Mouse (Mus musculus) bone marrow, adult 2 months (tissue): Measurements from ENCODE around the gene Rnf182. TPM values are rescaled to one million over a fixed set of nuclear protein-coding genes. Genes with fewer than 3 reads are reported as not detected.

ENCODE experiments used
- H3K27ac ChIP-seq: fragments of 200-500 bp; 2 replicates; pipeline ENCODE4 v1.5.1; 2012; ENCODE audit warnings: low read depth, mild to moderate bottlenecking, control low read depth, inconsistent platforms, low read length; ENCODE audit not compliant: control insufficient read depth, poor library complexity, insufficient read depth
- H3K4me1 ChIP-seq: fragments of 200-500 bp; 2 replicates; pipeline ENCODE4 v1.6.1; 2011; ENCODE audit warnings: low read length; ENCODE audit not compliant: control insufficient read depth, insufficient read depth
- H3K4me3 ChIP-seq: fragments of 200-500 bp; replicated peaks from 2 replicates; pipeline ENCODE3; 2011; ENCODE audit warnings: mild to moderate bottlenecking, low read depth, low read length, control low read depth; ENCODE audit not compliant: control insufficient read depth
- CTCF ChIP-seq: fragments of 200-500 bp; IDR thresholded peaks from 2 replicates; pipeline ENCODE4 v1.5.1; 2011; ENCODE audit warnings: low read length, control low read depth; ENCODE audit not compliant: control insufficient read depth, insufficient read depth
- POLR2A ChIP-seq: fragments of 200-500 bp; IDR thresholded peaks from 2 replicates; pipeline ENCODE4 v1.6.1; 2011; ENCODE audit warnings: low read depth, mild to moderate bottlenecking, control low read depth, low read length, borderline replicate concordance; ENCODE audit not compliant: control insufficient read depth
- whole genome bisulfite sequencing: fragments of 180-500 bp; shearing (Covaris S2); methylation state at CpG from one replicate; pipeline ENCODE4 v1.1.7; 2018; 5-methylcytosine and 5-hydroxymethylcytosine counted together
- polyA plus RNA-seq: library from polyadenylated mRNA; stranded (reverse); fragments of >200 nt; gene quantifications from 2 replicates; pipeline ENCODE4 v1.2.4, GENCODE M21; 2011; ENCODE audit warnings: low replicate concordance; ENCODE audit not compliant: missing spikeins, insufficient read depth, insufficient read length

Gene Rnf182
- 0.45 TPM in 1 of 2 replicates, not detected in the other for polyA plus RNA-seq

DNA sequence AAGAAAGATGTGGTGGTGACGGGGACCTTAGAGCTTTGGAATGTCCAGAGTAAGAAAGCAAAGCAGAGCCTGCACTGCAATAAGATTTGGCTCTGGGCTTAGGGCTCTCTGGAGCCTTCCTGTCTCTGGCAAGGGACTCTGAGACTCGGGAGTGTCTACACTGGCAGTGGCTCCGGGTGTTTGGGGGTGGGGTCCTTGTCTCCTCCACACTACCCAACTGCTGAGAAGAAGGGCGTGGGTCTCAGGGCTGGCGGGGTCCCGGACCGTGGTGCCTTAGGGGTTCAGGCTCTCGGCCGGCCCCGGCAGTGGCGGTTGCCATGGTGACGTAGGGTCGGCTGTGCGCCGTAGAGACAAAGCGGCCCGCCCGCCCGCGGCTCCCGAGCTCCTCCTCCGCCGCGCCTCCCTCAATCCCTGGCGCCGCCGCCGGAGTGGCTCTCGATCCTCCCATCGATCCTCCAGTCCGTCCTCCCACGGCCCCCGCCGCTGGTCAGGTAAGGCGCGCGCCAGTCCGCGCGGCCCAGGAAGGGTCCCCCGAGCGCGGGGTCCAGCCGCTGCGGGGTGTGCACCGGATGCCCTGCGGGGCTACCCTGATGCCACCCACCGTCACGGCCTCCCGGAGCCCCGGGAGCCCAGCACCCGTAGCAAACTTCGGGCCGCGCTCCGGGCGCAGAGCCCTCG is at the start of gene Rnf182:
Gene Rnf182 (plus strand): TSS at position 134 of the 678 bp plus-strand sequence.
- peaks cover 1% of the 10 kb centered on the region; the same call in 1 of the 2 replicates for H3K4me1 ChIP-seq
- TF ChIP-seq POLR2A (no peak), CTCF (no peak)
- H3K4me3 ChIP-seq, result no peak within 1 kb of the TSS
- under 1% methylated on average over 58 of the region's 58 CpGs for WGBS
- no peak within 1 kb of the TSS for H3K27ac ChIP-seq

DNA sequence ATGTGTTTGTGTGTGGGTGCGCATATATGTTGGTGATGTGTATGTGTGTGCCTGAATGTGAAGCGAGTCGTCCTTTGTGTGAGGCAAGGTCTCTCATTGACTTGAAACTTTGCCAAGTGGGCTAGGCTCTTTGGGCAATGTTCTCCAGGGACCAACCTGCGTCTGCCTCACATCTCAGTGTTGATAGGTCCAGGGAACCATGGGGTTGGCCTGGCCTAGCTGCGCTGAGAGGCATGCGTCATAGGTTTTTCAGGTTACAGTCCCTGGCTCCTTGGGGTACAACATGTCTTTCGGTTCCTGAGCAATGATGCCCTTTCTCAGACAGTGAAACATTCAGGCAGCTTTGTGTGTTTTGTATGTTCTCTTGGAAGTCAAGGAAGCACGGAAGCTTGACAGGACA is 49.3 kb upstream of the Rnf182 start:
- Histone ChIP-seq H3K4me3 (no peak overlapping the region), H3K27ac (no peak overlapping the region), H3K4me1 (no peaks in the 10 kb centered on the region)
- TF ChIP-seq CTCF (no peak), POLR2A (no peak)
- 85% methylated on average over 8 of the region's 8 CpGs for WGBS

DNA sequence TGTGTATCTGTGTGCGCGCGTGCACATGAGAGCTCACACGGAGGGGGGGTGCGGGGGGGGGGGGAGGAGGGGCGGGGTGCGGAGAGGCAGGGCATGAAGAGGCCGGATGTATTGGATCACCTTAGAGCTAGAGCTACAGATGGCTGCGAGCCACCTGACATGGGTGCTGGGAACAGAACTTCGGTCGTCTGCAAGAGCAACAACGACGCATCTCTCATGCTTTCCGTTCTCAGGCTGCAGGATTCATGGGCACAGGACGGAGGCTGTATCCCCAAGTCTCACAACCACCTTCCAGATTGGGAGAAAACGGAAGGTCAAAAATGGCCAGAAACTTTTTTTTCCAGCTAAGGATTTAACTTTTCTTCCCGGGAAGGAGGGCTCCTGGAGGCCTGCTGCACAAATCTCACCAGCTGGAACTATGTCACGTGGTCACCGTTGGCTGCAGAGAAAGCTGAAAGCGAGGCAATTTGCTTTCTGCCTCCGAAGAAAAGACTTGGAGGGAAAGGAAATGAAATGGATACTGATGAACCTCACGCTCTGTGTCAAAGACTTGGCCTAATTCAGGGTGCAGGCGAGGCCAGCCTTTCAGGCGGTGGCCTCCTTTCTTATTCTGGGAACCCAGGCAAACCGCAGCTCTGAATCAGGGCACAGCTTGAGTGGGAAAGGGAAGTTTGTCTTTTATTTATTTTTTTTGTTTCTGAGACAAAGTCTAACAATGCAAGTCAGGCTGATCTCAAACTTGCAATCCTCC is 48.2 kb upstream of the Rnf182 start:
- no peak overlapping the region for H3K27ac ChIP-seq
- 72% methylated on average over 25 of the region's 25 CpGs for WGBS
- TF ChIP-seq POLR2A (no peak), CTCF (no peak)
- H3K4me1 ChIP-seq, result no peaks in the 10 kb centered on the region
- no peak overlapping the region for H3K4me3 ChIP-seq

DNA sequence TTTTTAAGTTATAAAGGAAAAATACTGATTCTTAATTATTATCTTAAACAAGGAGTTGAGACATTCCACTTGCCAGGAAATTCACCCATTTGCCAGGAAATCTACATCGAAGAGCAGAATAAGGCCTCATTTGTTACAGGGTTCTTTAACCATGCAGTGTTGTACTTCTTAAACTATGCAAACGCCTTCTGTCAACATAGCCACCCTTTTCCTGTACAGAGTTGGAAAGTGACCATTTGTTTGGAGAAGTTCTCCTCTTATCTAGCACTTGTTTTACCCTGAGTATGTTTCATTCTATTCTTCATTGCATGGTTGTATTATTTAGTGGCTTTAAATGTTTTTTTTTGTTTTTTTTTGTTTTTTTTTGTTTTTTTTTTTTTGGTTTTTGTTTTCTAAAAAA is 41.5 kb upstream of the Rnf182 start:
- no peaks in the 10 kb centered on the region for H3K4me1 ChIP-seq
- H3K27ac ChIP-seq, result no peak overlapping the region
- H3K4me3 ChIP-seq, result no peak overlapping the region
- WGBS, result 63% methylated on average over 2 of the region's 2 CpGs
- no peak for TF ChIP-seq CTCF

DNA sequence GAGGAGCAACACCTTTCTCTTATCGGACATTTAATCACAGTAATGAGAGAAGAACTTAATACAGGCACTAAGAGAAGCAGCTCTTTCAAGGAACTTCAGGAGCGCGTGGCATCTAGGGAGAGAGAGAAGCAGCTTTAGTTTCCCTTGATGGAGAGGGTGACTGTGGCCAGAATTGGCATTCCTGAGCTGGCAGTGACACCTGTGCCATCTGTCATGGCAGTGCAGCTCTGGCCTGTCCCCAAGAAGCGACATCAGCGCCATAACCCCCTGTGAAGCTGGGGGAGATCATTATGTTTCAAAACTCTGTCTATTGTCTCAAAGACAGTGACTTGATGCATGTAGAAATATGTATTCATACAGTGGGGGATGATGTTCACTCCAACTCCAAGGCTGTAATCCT is 40.1 kb upstream of the Rnf182 start:
- Histone ChIP-seq H3K4me3 (no peak overlapping the region), H3K27ac (no peak overlapping the region), H3K4me1 (no peaks in the 10 kb centered on the region)
- no peak for TF ChIP-seq CTCF
- TF ChIP-seq POLR2A, result no peak
- 88% methylated on average over 5 of the region's 5 CpGs for WGBS

DNA sequence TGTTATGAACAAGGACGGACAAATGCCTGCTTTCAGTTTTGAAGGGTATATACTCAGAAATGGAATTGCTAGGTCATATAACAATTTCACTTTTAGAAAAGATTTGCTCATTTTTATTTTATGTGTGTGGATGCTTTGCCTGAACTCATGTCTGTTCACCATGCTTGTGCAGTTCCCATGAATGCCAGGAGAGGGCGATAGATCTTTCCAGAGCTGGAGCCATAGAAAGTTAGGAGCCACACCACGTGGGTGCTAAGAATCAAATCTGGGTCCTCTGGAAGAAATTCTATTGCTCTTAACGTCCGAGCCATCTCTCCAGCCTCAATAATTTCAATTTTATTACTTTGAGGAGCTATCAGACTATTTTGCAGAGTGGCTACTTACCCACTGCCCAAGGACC is 38.3 kb upstream of the Rnf182 start:
- WGBS, result 60% methylated on average over 5 of the region's 5 CpGs
- H3K4me1 ChIP-seq, result no peaks in the 10 kb centered on the region
- no peak overlapping the region for H3K27ac ChIP-seq
- no peak overlapping the region for H3K4me3 ChIP-seq
- TF ChIP-seq POLR2A, result no peak
- peak; percentile 54 for TF ChIP-seq CTCF

DNA sequence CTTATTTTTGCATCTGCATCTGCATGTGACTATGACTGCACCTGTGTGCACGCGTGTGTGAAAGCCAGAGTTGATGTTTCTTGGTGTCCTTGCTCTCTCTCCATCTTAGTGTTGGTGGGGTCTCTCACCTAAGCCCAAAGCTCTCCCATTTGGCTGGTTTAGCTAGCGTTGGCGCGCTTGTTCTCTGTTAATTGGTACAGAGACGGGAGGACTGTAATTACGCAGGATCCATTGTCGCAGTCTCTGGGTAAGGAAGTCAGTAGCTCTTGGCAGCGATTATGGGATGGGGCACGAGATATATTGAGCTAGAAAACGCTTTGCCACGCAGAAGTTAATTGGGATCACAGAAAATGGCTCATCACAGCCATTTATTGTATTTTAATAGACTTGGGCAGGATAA is 37.7 kb upstream of the Rnf182 start:
- 90% methylated on average over 12 of the region's 12 CpGs for WGBS
- Histone ChIP-seq H3K4me1 (no peaks in the 10 kb centered on the region), H3K4me3 (no peak overlapping the region), H3K27ac (no peak overlapping the region)
- TF ChIP-seq CTCF (no peak), POLR2A (no peak)

DNA sequence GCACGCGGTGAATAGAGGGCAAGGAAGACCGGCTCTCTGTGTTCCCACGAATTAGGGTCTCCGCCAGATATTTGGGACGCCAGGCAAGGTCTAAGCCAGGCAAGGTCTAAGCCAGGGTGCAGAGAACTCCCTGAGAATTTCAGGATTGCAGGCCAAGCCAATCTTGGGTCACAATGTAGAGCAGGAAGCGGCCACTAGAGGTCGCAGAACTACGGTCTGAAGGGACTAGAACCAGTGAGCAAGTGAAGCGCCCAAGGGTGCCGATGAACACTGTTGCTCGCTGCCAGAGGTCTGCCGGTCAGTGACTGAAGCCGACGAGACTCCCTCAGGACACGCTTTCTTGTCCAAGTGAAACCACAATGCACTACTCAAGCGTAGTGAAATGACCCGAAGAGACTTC is 35.8 kb upstream of the Rnf182 start:
- Histone ChIP-seq H3K4me3 (no peak overlapping the region), H3K27ac (no peak overlapping the region), H3K4me1 (no peaks in the 10 kb centered on the region)
- 22% methylated on average over 18 of the region's 18 CpGs for WGBS
- peak; percentile 86 for TF ChIP-seq CTCF
- TF ChIP-seq POLR2A, result no peak
